Mouse (Mus musculus) testis, adult 2 months (tissue): ENCODE data around the gene Prorsd1.

Source experiments
- CTCF ChIP-seq: fragments of 200-500 bp; IDR thresholded peaks from 2 replicates; pipeline ENCODE4 v1.5.1; 2012; ENCODE audit warnings: low read depth, mild to moderate bottlenecking, inconsistent platforms, low read length, moderate library complexity; ENCODE audit not compliant: control insufficient read depth, insufficient read depth, insufficient replicate concordance
- POLR2A ChIP-seq: fragments of 200-500 bp; IDR thresholded peaks from 2 replicates; pipeline ENCODE4 v1.6.1; 2012; ENCODE audit warnings: low read depth, mild to moderate bottlenecking, inconsistent platforms, low read length, moderate library complexity; ENCODE audit not compliant: control insufficient read depth

DNA sequence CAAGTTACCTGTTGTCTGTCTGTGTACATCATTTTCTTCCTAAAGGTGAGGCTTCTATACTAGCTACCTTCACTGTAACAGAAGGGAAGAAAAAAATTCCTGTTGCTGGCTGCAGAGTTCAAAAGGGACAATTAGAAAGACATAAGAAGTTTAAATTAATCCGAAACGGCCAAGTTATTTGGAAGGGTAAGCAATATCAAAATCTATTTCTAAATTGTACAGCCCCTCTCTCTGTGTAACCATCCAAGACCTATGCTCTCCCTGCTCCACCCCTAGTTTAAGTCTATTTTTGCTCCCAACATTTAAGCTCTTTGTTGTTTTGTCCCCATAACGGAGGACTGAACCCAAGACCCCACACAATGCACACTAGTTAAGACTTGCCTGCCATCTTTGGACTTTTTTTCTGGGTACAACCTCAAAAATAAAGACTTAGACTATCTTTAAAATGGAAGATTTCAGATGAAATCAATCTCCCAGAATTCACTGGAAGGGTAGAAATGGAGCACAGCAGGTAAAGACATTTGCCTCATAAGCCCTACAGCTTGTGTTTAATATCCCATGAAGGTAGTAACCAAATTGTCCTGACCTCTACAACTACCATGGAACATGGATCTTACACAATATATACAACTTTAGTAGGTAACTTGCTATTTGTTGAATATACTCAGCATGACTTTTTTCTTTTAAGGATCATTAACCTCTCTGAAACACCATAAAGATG, 29.6 kb upstream of the Prorsd1 start:
- TF ChIP-seq CTCF, result no peak
- TF ChIP-seq POLR2A, result no peak
